Mouse (Mus musculus): Measurements from ENCODE around the gene 1700080E11Rik. TPM values are rescaled to one million over a fixed set of nuclear protein-coding genes. Genes with fewer than 3 reads are reported as not detected.

The 1700080E11Rik gene
- polyA plus RNA-seq (2017; shearing (Covaris generic)) = not detected

DNA sequence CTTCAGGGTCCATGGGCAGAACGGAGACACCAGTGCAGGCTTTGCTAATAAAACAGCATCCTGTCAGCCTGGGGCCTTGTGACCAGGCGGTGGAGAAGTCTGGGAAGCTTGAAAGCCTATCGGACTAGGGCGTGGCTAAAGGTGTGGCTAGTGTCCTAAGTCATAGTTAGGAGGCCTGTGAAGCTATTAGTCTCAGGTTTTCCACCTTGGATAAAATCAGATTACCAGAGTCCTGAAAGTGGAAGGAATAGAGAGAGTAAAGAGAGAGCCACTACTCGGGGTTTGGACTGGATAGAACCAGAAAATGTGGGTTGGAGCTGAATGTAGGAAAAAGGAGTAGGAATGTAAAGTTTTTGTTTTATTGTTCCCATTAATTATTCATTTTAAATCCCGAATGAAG is at the start of gene 1700080E11Rik:
Gene 1700080E11Rik, minus strand, starts transcription at position 101 of the 400 bp plus-strand sequence.

DNA sequence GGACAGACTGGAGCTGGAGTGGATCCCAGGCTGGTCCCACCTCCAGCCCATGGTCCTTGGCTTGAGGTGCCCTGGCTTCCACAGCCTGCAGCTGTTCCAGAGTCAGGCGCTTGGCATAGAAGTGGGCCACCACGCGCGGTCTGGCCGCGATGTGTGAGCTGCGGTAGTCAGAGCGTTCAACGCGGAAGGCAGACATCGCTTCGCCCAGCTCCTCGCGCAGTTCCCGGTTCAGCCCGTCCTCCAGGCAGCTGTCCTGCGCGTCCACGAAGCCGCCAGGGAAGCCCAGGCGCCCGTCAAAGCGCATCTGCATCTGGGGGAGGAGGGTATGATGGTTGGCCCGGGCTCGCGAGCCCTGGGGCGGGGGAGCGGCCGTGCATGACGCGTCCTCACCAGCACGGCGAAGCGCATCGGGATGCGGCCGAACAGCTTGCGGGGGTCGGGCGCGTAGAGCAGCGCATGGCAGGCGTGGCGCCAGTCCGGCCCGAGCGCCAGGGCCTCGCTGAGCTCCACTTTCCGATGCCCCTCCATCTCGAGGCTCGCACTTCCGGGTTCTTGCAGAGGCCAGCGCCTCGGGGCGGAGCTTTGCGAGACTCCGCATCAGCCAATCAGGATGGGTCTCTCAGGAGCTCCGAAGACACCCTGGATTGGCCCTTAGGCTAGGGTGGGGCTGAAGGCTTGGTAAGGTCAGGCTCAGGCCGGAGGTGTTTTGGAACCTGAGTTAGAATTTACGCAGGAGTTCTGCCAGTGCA is 13.5 kb downstream of the 1700080E11Rik start, which contains the start of gene Nudt16:
Gene Nudt16, minus strand, starts transcription at position 572 of the 749 bp plus-strand sequence.

Other genes with a start within 250 kb of the 1700080E11Rik start
- 10 to 100 TPM; 67.6 to 71.4 TPM for gene Mrpl3, start 91.9 kb downstream of the 1700080E11Rik start, polyA plus RNA-seq (2017; shearing (Covaris generic))
- gene Nudt16, start 13.3 kb downstream of the 1700080E11Rik start, polyA plus RNA-seq (2017; shearing (Covaris generic)) = 10 to 100 TPM; 44.2 to 53.2 TPM